Mouse (Mus musculus) frontal cortex, postnatal 14 days (tissue): ENCODE measurements around the gene Bsx.

Experiments
- DNase-seq, 2 experiments: peaks; one replicate each; pipeline ENCODE4 v3.0.0; 2022; ENCODE audit warnings: low spot score in 2 of 2

Bsx gene

DNA sequence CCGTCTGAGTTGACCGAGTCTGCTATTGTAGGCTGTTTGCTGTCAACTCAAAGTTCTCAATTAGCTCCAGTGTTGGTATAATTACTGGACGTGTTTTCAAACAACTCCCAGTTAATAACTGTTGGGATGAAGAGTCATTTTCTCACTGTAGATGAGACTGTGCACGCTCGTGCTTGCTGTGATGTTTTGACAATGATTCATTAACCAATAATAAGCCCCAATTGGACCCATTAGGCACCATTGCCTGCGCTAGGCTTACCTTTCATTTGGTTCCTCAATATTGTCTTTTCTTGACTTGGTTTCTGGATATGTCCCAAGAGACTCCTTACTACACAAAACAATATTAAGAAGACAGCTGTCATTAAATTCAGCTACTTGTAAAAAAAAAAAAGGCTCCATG is 18.5 kb downstream of the Bsx start:
- DNase-seq: no peak

DNA sequence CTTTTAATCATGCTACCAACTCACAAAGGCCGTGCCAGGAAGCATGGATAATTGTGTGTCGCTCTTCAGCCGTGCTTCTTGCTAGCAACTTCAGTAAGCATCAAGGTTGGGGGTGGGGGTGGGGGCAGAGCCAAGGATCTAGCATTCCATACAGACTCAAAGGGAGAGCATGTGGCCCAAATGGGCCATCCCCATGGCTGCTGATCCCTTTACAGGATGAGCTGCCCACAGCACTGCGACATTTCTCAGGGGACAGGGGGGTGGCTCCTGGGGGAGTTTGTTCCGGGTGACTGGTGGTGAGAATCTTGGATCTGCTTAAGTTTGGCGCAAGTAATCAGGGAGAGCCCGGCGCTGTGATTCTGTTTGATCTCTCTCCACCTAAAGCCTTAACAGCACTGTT is 33.5 kb downstream of the Bsx start:
- no peak for DNase-seq

DNA sequence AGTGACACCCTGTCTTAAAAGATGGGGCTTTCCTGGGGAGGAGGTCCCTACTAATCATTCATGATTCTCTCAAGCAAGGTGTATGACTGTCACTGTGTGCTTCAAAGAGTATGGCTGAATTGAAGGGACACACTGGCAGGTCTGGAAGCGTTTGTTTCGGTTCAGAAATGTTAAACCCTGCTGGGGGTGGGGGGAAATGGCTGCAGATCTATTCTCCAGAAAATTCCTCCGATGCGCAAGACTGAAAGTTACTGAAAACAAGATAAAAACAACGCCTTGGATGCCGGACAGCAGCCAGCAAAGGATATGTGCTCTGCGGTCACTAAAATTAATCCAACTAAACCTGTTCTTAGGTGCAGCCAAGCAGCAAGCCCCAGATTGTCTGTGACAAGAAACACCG is 34.5 kb downstream of the Bsx start:
- no peak for DNase-seq

DNA sequence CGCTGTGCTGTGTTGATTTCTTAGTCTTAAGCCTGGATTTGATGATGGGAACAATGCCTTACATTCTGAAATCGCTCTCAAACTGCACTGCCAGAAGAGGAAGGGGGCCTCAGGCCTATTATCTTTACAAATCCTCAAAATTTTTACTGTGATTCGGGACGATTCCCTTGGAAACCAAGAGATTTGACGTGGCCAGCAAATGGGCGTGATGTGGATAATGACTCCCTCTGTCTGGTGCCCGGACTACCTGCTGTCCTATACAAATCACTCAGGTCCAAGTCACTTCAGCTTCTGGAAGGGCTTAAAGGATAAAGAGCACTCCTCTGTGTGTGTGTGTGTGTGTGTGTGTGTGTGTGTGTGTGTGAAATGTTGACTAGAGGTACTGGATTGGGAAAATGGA is 35.0 kb downstream of the Bsx start:
- DNase-seq: no peak

DNA sequence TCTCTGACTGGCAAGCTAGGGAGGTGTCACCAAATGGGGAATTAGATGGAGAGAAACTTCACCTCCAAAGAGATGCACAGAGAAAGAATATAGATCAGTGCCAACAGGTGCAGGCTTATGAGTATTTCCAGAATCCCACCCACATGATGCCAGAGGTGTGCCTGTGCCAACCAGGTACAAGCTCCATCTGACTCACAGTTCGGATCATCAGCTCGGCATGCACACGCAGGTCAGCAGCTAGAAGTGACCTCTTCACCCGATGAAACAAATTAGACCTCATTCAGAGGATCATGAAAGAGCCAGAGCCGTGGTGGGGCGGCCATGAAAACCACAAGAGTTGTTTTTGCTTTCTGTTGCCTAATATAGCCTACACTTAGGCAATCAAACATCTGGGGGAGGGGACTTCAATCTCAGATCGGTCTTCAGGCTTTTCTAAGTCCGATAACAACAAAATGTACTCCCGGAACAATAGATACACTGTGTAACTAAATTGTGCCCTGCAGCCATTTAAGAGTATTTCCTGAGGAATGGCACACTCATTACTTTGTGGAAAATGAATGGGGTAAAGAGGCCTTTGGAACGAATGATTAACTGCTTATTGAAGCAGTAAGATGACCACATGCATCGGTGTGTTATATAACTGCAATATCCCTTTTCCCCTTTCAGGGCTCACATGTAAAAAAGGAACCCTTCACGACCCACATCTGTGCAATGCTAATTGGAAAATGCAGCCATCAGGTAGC is 44.1 kb downstream of the Bsx start:
- DNase-seq: no peak

- no peak for DNase-seq
Observed at GRCm38 (mm10) chr9:40927351-40927980, 53.5 kb downstream of the Bsx start.
